Mouse (Mus musculus) testis, adult 2 months (tissue): ENCODE measurements around the gene Layn. TPM values are rescaled to one million over a fixed set of nuclear protein-coding genes. Genes with fewer than 3 reads are reported as not detected.

ENCODE experiments used
- H3K27ac ChIP-seq: fragments of 200-500 bp; 2 replicates; pipeline ENCODE4 v1.5.1; 2012; ENCODE audit warnings: low read depth, low read length; ENCODE audit not compliant: control insufficient read depth, insufficient read depth
- H3K27me3 ChIP-seq: fragments of 200-500 bp; 2 replicates; pipeline ENCODE4 v1.6.1; 2012; ENCODE audit warnings: mild to moderate bottlenecking, low read length, moderate library complexity; ENCODE audit not compliant: control insufficient read depth, insufficient read depth
- H3K36me3 ChIP-seq: fragments of 200-500 bp; 2 replicates; pipeline ENCODE4 v1.6.1; 2012; ENCODE audit warnings: mild to moderate bottlenecking, low read length; ENCODE audit not compliant: control insufficient read depth, insufficient read depth
- H3K4me1 ChIP-seq: fragments of 200-500 bp; 2 replicates; pipeline ENCODE4 v1.6.1; 2012; ENCODE audit warnings: low read length; ENCODE audit not compliant: control insufficient read depth, insufficient read depth
- H3K4me3 ChIP-seq: fragments of 200-500 bp; 2 replicates; pipeline ENCODE4 v1.5.1; 2012; ENCODE audit warnings: low read depth, mild to moderate bottlenecking, low read length, moderate library complexity, mixed read lengths; ENCODE audit not compliant: control insufficient read depth
- CTCF ChIP-seq: fragments of 200-500 bp; IDR thresholded peaks from 2 replicates; pipeline ENCODE4 v1.5.1; 2012; ENCODE audit warnings: low read depth, mild to moderate bottlenecking, inconsistent platforms, low read length, moderate library complexity; ENCODE audit not compliant: control insufficient read depth, insufficient read depth, insufficient replicate concordance
- POLR2A ChIP-seq: fragments of 200-500 bp; IDR thresholded peaks from 2 replicates; pipeline ENCODE4 v1.6.1; 2012; ENCODE audit warnings: low read depth, mild to moderate bottlenecking, inconsistent platforms, low read length, moderate library complexity; ENCODE audit not compliant: control insufficient read depth
- polyA plus RNA-seq: library from polyadenylated mRNA; depleted of rRNA; stranded (reverse); fragments of >200 nt; gene quantifications from 2 replicates; pipeline ENCODE4 v1.2.3, GENCODE M21; 2012

The Layn gene
- polyA plus RNA-seq, 1 experiment, result 0.65 TPM

GRCm38 (mm10) chr9:51031603-51032002 is 45.3 kb downstream of the Layn start:
- H3K27me3 ChIP-seq, result no peaks in the 10 kb centered on the region

GRCm38 (mm10) chr9:51030147-51030546 is 46.7 kb downstream of the Layn start:
- Histone ChIP-seq H3K27me3 (no peaks in the 10 kb centered on the region), H3K4me1 (no peaks in the 10 kb centered on the region), H3K4me3 (no peak overlapping the region), H3K36me3 (no peaks in the 10 kb centered on the region), H3K27ac (no peak overlapping the region)
- TF ChIP-seq POLR2A (no peak), CTCF (no peak)

More at GRCm38 (mm10) chr9:51031603-51032002, 45.3 kb downstream of the Layn start:
- Histone ChIP-seq H3K4me3 (no peak overlapping the region), H3K27ac (no peak overlapping the region), H3K36me3 (no peaks in the 10 kb centered on the region), H3K4me1 (no peaks in the 10 kb centered on the region)
- TF ChIP-seq CTCF (no peak), POLR2A (no peak)

DNA sequence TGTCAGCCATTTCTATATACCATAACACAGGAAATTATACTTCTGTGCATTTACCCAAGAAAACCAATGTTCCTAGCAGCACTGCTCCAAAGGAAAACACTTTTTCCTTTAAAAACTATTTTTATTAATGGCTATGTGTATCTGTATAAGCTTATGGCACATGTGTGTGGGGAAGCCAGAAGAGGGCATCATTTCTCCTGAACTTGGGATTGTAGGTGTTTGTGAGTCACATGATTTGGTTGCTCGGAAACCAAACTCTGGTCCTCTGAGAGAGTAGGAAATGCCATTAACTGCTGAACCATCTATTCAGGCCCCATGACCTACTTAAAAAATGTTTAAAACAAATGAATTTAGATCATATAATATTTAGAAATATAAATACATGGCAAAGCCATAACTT is 49.9 kb downstream of the Layn start:
- Histone ChIP-seq H3K4me1 (no peaks in the 10 kb centered on the region), H3K36me3 (no peaks in the 10 kb centered on the region), H3K27me3 (no peaks in the 10 kb centered on the region), H3K4me3 (no peak overlapping the region), H3K27ac (no peak overlapping the region)
- TF ChIP-seq CTCF (no peak), POLR2A (no peak)

GRCm38 (mm10) chr9:51021123-51021795 is 55.6 kb downstream of the Layn start:
- Histone ChIP-seq H3K4me3 (no peak overlapping the region), H3K27me3 (no peaks in the 10 kb centered on the region), H3K36me3 (no peaks in the 10 kb centered on the region), H3K4me1 (no peaks in the 10 kb centered on the region), H3K27ac (no peak overlapping the region)
- TF ChIP-seq CTCF, result no peak
- no peak for TF ChIP-seq POLR2A

GRCm38 (mm10) chr9:51020351-51020750 is 56.5 kb downstream of the Layn start:
- Histone ChIP-seq H3K27ac (no peak overlapping the region), H3K4me1 (no peaks in the 10 kb centered on the region), H3K4me3 (no peak overlapping the region), H3K27me3 (no peaks in the 10 kb centered on the region), H3K36me3 (no peaks in the 10 kb centered on the region)
- TF ChIP-seq POLR2A (no peak), CTCF (no peak)

DNA sequence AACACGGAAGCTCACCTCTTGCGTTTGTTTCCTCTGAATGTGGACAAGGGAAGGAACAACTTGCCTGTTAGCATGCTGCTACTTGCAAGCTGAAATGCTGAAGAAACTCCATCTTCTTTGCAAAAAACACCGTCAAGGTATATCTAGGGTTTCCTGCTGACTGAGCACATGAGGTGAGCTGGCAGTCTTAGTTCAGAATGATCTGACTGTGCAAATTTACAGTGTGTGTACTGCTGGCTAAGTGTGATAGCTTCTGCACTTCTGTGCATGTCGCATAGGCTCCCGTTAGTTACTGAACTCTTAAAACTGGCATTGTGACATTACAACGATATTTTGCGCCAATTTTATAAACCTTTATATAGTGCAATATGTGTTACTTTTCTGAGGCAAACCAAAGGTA is 57.2 kb downstream of the Layn start:
- Histone ChIP-seq H3K27ac (no peak overlapping the region), H3K27me3 (no peaks in the 10 kb centered on the region), H3K36me3 (no peaks in the 10 kb centered on the region), H3K4me1 (no peaks in the 10 kb centered on the region), H3K4me3 (no peak overlapping the region)
- TF ChIP-seq POLR2A (no peak), CTCF (no peak)

- H3K4me3 ChIP-seq, result no peak overlapping the region
- H3K27me3 ChIP-seq, result no peaks in the 10 kb centered on the region
- H3K36me3 ChIP-seq, result no peaks in the 10 kb centered on the region
- H3K4me1 ChIP-seq, result no peaks in the 10 kb centered on the region; the same call in 1 of the 2 replicates
- no peak for TF ChIP-seq CTCF
- no peak for TF ChIP-seq POLR2A
- H3K27ac ChIP-seq, result no peak overlapping the region
Observed at GRCm38 (mm10) chr9:51015732-51016131, 61.2 kb downstream of the Layn start.
